8 mouse cellular contexts compared by ENCODE assay signal in genomic region chr3:122274241-122275024, GRCm38 (mm10). TPM values are rescaled to one million over a fixed set of nuclear protein-coding genes. Genes with fewer than 3 reads are reported as not detected.
A peak's percentile ranks its signal among the peaks of the same experiment; 100 is the strongest.
DNase-seq lines count a peak whose midpoint lies in the region; ATAC-seq lines count a peak whose summit lies in the region.

Dnttip2 (plus strand) TSS chr3:122274388.

- H3K4me1 ChIP-seq in hindbrain, embryonic 15.5 days (replicated peaks): peaks cover 37% of the 10 kb centered on the region
- H3K4me1 ChIP-seq in megakaryocyte, embryonic 14.5 days: peaks cover 72% of the 10 kb centered on the region

- peak; percentile 81 for DNase-seq in T-cell, adult 2 months (ENCODE audit: low spot score)
- peak; percentile 95 for DNase-seq in cerebellum, postnatal 25 days
- peak; percentile 69 to 86 for DNase-seq in frontal cortex, postnatal 25 days (ENCODE audit: low spot score in 2 of 2)
- peak; percentile 84 to 89 for DNase-seq in left cerebral cortex, adult 8-10 months (ENCODE audit: low spot score in 2 of 2)
- peak; percentile 95 to 96 for DNase-seq in right cerebral cortex, postnatal 10 days (ENCODE audit: low spot score in 2 of 2)
- DNase-seq in urinary bladder, postnatal 25 days (ENCODE audit: low spot score): peak; percentile 85

- H3K9me3 ChIP-seq in hindbrain, embryonic 15.5 days: no peaks in the 10 kb centered on the region
- no peaks in the 10 kb centered on the region for H3K9me3 ChIP-seq in megakaryocyte, embryonic 14.5 days

- under 1% methylated on average over 56 of the region's 57 CpGs for WGBS in hindbrain, embryonic 15.5 days

- H3K4me3 ChIP-seq in hindbrain, embryonic 15.5 days: peak within 1 kb of the TSS; percentile 99
- H3K4me3 ChIP-seq in megakaryocyte, embryonic 14.5 days (replicated peaks): peak within 1 kb of the TSS; percentile 95

- peak within 1 kb of the TSS; percentile 92 for H3K4me2 ChIP-seq in hindbrain, embryonic 15.5 days

- H3K36me3 ChIP-seq in hindbrain, embryonic 15.5 days: peaks cover 36% of the 10 kb centered on the region
- H3K36me3 ChIP-seq in megakaryocyte, embryonic 14.5 days (replicated peaks; ENCODE audit: low read length): peaks cover 53% of the 10 kb centered on the region

- peak within 1 kb of the TSS; percentile 79 for H3K27ac ChIP-seq in hindbrain, embryonic 15.5 days (replicated peaks)

- ATAC-seq in hindbrain, embryonic 15.5 days (ENCODE audit: low FRiP score, low read depth): peak; percentile 97

- no peaks in the 10 kb centered on the region for H3K27me3 ChIP-seq in hindbrain, embryonic 15.5 days
- no peaks in the 10 kb centered on the region for H3K27me3 ChIP-seq in megakaryocyte, embryonic 14.5 days (replicated peaks)

- peak within 1 kb of the TSS; percentile 97 for H3K9ac ChIP-seq in hindbrain, embryonic 15.5 days

RNA-seq across cellular contexts. Expression of gene Dnttip2, which starts in this region (rescaled TPM):
- 42.2 and 45.2 TPM in 2 replicates for polyA plus RNA-seq in hindbrain, embryonic 15.5 days (2015; fragmentation: Nextera tagmentation; extraction: Ambion mirVana)
- total RNA-seq in left cerebral cortex, adult 8-10 months (2022): 10 to 100 TPM; 30.0 to 36.1 (median 30.8) TPM
- 0.83 and 4.4 TPM in 2 replicates for polyA plus RNA-seq in megakaryocyte, embryonic 14.5 days (2012; ENCODE audit: insufficient read depth, low replicate concordance)

Comparison
In these comparisons a context has a peak if more than half of its experiments do, and no peak if none do; other contexts are left out.
1. Peak in every context shown above with its lines: DNase-seq, ATAC-seq, H3K4me3 ChIP-seq and H3K27ac ChIP-seq.